Comparison of ENCODE assay signal across 8 mouse cellular contexts in genomic region chr8:81806797-81807196, GRCm38 (mm10).
DNase-seq lines count a peak whose midpoint lies in the region; ATAC-seq lines count a peak whose summit lies in the region.

No protein-coding gene starts in this region.

- no peak overlapping the region for H3K4me3 ChIP-seq in hindbrain, embryonic 12.5 days

- no peaks in the 10 kb centered on the region for H3K4me1 ChIP-seq in hindbrain, embryonic 12.5 days

- peak; percentile 74; the same call in 1 of the 2 replicates for ATAC-seq in hindbrain, embryonic 12.5 days (ENCODE audit: low FRiP score)

- H3K9ac ChIP-seq in hindbrain, embryonic 12.5 days, result no peak overlapping the region

- H3K27ac ChIP-seq in hindbrain, embryonic 12.5 days, result no peak overlapping the region

- no peak overlapping the region for H3K4me2 ChIP-seq in hindbrain, embryonic 12.5 days (replicated peaks)

- H3K36me3 ChIP-seq in hindbrain, embryonic 12.5 days, result no peaks in the 10 kb centered on the region

- DNase-seq in T-cell, adult 2 months (ENCODE audit: low spot score), result peak; percentile 64
- DNase-seq in cerebellum, adult 8-10 months, result peak; percentile 59
- peak; percentile 15 to 24 for DNase-seq in frontal cortex, postnatal 10 days (ENCODE audit: low spot score in 2 of 2)
- DNase-seq in layer of hippocampus, postnatal 10 days (ENCODE audit: low spot score in 2 of 2), result peak; percentile 45 to 62
- DNase-seq in lung, postnatal 10 days, result peak; percentile 83
- peak; percentile 4 for DNase-seq in ovary, postnatal 36 days (ENCODE audit: low spot score)
- peak; percentile 53 to 58 for DNase-seq in thymus, postnatal 36 days

- no peaks in the 10 kb centered on the region for H3K9me3 ChIP-seq in hindbrain, embryonic 12.5 days (replicated peaks)

- 0 out of 2 replicates have a peak, but pooled peaks cover 2% of the 10 kb centered on the region for H3K27me3 ChIP-seq in hindbrain, embryonic 12.5 days

Comparison
In these comparisons a context has a peak if more than half of its experiments do, and no peak if none do; other contexts are left out.
1. DNase-seq: peak in every context shown above with its lines; median percentile 83 in lung, postnatal 10 days; 64 in T-cell, adult 2 months; 59 in cerebellum, adult 8-10 months; 56 in thymus, postnatal 36 days; 54 in layer of hippocampus, postnatal 10 days; 20 in frontal cortex, postnatal 10 days; 4 in ovary, postnatal 36 days.